Comparison of ENCODE assay signal across 12 mouse cellular contexts in the genomic region with DNA sequence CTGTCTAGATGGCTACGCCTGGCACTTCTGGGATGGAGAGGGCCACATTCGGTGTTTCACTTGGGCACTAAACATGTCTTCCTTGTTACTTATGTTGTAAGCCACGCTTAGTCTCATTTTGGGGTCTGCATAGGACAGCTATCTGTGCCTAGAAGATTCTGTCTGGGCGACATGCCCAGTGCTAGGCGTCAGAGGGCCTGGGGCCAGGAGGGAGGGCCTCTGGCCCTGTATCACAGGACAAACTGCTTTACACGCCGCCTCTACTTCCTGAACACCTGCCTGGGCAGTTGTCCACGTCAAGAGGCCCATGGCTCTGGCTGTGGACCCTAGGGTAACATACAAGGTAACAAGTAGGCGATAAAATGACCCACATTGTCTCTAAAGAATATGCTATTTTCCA. TPM values are rescaled to one million over a fixed set of nuclear protein-coding genes. Genes with fewer than 3 reads are reported as not detected.
A peak's percentile ranks its signal among the peaks of the same experiment; 100 is the strongest.
DNase-seq lines count a peak whose midpoint lies in the region; ATAC-seq and TF ChIP-seq lines count a peak whose summit lies in the region.
"Had no signal": no experiment of that assay in that cellular context is flagged by ENCODE, and none has a peak within 500 bp of the region (broad histone marks: within the 10 kb centered on the region; RNA-seq: fewer than 3 reads in every experiment).

No protein-coding gene starts in this region.

- no peaks in the 10 kb centered on the region for H3K36me3 ChIP-seq in heart, embryonic 12.5 days
- 0 out of 2 replicates have a peak, but pooled peaks cover 3% of the 10 kb centered on the region for H3K36me3 ChIP-seq in lung, embryonic 14.5 days (ENCODE audit: insufficient read depth)
- H3K36me3 ChIP-seq in lung, embryonic 15.5 days = no peaks in the 10 kb centered on the region
- no peaks in the 10 kb centered on the region for H3K36me3 ChIP-seq in stomach, embryonic 16.5 days (ENCODE audit: control insufficient read depth, insufficient read depth, low read length)
- H3K36me3 ChIP-seq: hindbrain, embryonic 15.5 days; liver, embryonic 13.5 days had no signal

- ATAC-seq in heart, embryonic 12.5 days (ENCODE audit: insufficient number of reproducible peaks, low FRiP score) = no peak
- ATAC-seq in lung, embryonic 14.5 days (ENCODE audit: insufficient read depth) = no peak
- peak; percentile 36; the same call in 1 of the 2 replicates for ATAC-seq in lung, embryonic 15.5 days (ENCODE audit: borderline replicate concordance, extremely low read depth, low FRiP score, low TSS enrichment)
- peak; percentile 38; the same call in 1 of the 2 replicates for ATAC-seq in stomach, embryonic 16.5 days (ENCODE audit: insufficient read depth, low FRiP score)

- no peaks in the 10 kb centered on the region for H3K9me3 ChIP-seq in heart, embryonic 12.5 days (replicated peaks)
- no peaks in the 10 kb centered on the region for H3K9me3 ChIP-seq in lung, embryonic 14.5 days (ENCODE audit: low read depth, low read length)
- no peaks in the 10 kb centered on the region for H3K9me3 ChIP-seq in lung, embryonic 15.5 days
- H3K9me3 ChIP-seq in stomach, embryonic 16.5 days (replicated peaks; ENCODE audit: control insufficient read depth, low read length) = no peaks in the 10 kb centered on the region
- H3K9me3 ChIP-seq: hindbrain, embryonic 15.5 days; liver, embryonic 13.5 days had no signal

- H3K4me3 ChIP-seq in heart, embryonic 12.5 days = no peak overlapping the region
- H3K4me3 ChIP-seq in lung, embryonic 14.5 days (ENCODE audit: low read depth, low read length) = no peak overlapping the region
- H3K4me3 ChIP-seq in lung, adult 2 months (replicated peaks; ENCODE audit: extremely low read depth, low read depth, low read length) = no peak overlapping the region
- no peak overlapping the region for H3K4me3 ChIP-seq in lung, embryonic 15.5 days
- no peak overlapping the region for H3K4me3 ChIP-seq in stomach, embryonic 16.5 days (replicated peaks; ENCODE audit: low read length)
- H3K4me3 ChIP-seq: hindbrain, embryonic 15.5 days; liver, embryonic 13.5 days had no signal

- H3K4me1 ChIP-seq in heart, embryonic 12.5 days (replicated peaks) = peaks cover 19% of the 10 kb centered on the region
- H3K4me1 ChIP-seq in lung, embryonic 14.5 days (ENCODE audit: insufficient read depth) = peaks cover 8% of the 10 kb centered on the region; the same call in 1 of the 2 replicates
- H3K4me1 ChIP-seq in lung, adult 2 months (ENCODE audit: control insufficient read depth, insufficient read depth, low read length) = peaks cover 7% of the 10 kb centered on the region
- peaks cover 38% of the 10 kb centered on the region for H3K4me1 ChIP-seq in lung, embryonic 15.5 days
- H3K4me1 ChIP-seq in stomach, embryonic 16.5 days (ENCODE audit: control insufficient read depth, insufficient read depth, low read length) = peaks cover 22% of the 10 kb centered on the region

- H3K9ac ChIP-seq in heart, embryonic 12.5 days = no peak overlapping the region
- H3K9ac ChIP-seq in lung, embryonic 14.5 days = no peak overlapping the region
- H3K9ac ChIP-seq in lung, embryonic 15.5 days = no peak overlapping the region
- H3K9ac ChIP-seq in stomach, embryonic 16.5 days (ENCODE audit: low read length) = no peak overlapping the region
- H3K9ac ChIP-seq: hindbrain, embryonic 15.5 days; liver, embryonic 13.5 days had no signal

- peaks cover 76% of the 10 kb centered on the region for H3K27me3 ChIP-seq in heart, embryonic 12.5 days (replicated peaks)
- H3K27me3 ChIP-seq in lung, embryonic 14.5 days (ENCODE audit: insufficient read depth, low read length) = no peaks in the 10 kb centered on the region
- no peaks in the 10 kb centered on the region for H3K27me3 ChIP-seq in lung, embryonic 15.5 days
- no peaks in the 10 kb centered on the region for H3K27me3 ChIP-seq in stomach, embryonic 16.5 days (ENCODE audit: control insufficient read depth, insufficient read depth, low read length)
- H3K27me3 ChIP-seq: hindbrain, embryonic 15.5 days; liver, embryonic 13.5 days had no signal

- peak; percentile 95 for DNase-seq in heart, adult 11 months
- peak; percentile 78 for DNase-seq in lung, embryonic 14.5 days
- DNase-seq in lung, adult 2 months = no peak
- DNase-seq in spleen, postnatal 4 days (ENCODE audit: low spot score in 2 of 2) = no peak
- no peak for DNase-seq in adrenal gland, postnatal 10 days
- DNase-seq: adrenal gland, postnatal 36 days; kidney, adult 2 months; liver, embryonic 13.5 days had no signal

- TF ChIP-seq POLR2A in lung, adult 2 months (IDR thresholded peaks at IDR 0.05; ENCODE audit: borderline replicate concordance, extremely low read depth, low read depth, low read length) = no peak

- 69% methylated on average over 9 of the region's 9 CpGs for WGBS in heart, embryonic 12.5 days
- WGBS in lung, embryonic 14.5 days = 57% methylated on average over 9 of the region's 9 CpGs
- WGBS in lung, adult 2 months = 43% methylated on average over 9 of the region's 9 CpGs
- WGBS in lung, embryonic 15.5 days = 41% methylated on average over 9 of the region's 9 CpGs
- 58% methylated on average over 9 of the region's 9 CpGs for WGBS in stomach, embryonic 16.5 days

- no peak overlapping the region for H3K4me2 ChIP-seq in heart, embryonic 12.5 days
- no peak overlapping the region for H3K4me2 ChIP-seq in lung, embryonic 14.5 days
- no peak overlapping the region for H3K4me2 ChIP-seq in lung, embryonic 15.5 days
- no peak overlapping the region for H3K4me2 ChIP-seq in stomach, embryonic 16.5 days (ENCODE audit: low read depth, low read length)
- H3K4me2 ChIP-seq: hindbrain, embryonic 15.5 days; liver, embryonic 13.5 days had no signal

- no peak for TF ChIP-seq CTCF in lung, embryonic 14.5 days (IDR thresholded peaks at IDR 0.05; ENCODE audit: low read depth)
- no peak for TF ChIP-seq CTCF in lung, adult 2 months (IDR thresholded peaks at IDR 0.05; ENCODE audit: insufficient read depth, low read length)

- no peak overlapping the region for H3K27ac ChIP-seq in heart, embryonic 12.5 days (ENCODE audit: poor library complexity, severe bottlenecking)
- H3K27ac ChIP-seq in lung, embryonic 14.5 days (ENCODE audit: low read depth) = no peak overlapping the region
- peak overlapping the region; percentile 27; the same call in 1 of the 2 replicates for H3K27ac ChIP-seq in lung, embryonic 15.5 days
- H3K27ac ChIP-seq in stomach, embryonic 16.5 days (ENCODE audit: low read length) = peak overlapping the region; percentile 2; the same call in 1 of the 2 replicates
- H3K27ac ChIP-seq: hindbrain, embryonic 15.5 days; liver, embryonic 13.5 days had no signal

RNA-seq across cellular contexts. Expression of a gene that starts 5.0 kb away (rescaled TPM):
- polyA plus RNA-seq in heart, embryonic 12.5 days (2016; fragmentation: Nextera tagmentation; extraction: Ambion mirVana) = 0.79 and 0.96 TPM in 2 replicates
- polyA plus RNA-seq in lung, embryonic 14.5 days (2014; fragmentation: Nextera tagmentation; extraction: Ambion mirVana) = 5.5 and 5.9 TPM in 2 replicates
- 2.7 and 3.3 TPM in 2 replicates for polyA plus RNA-seq in lung, adult 2 months (2012; rRNA removed)
- 6.1 and 6.6 TPM in 2 replicates for polyA plus RNA-seq in lung, embryonic 15.5 days (2015; fragmentation: Nextera tagmentation; extraction: Ambion mirVana)
- polyA plus RNA-seq in stomach, embryonic 16.5 days (2015; fragmentation: Nextera tagmentation; extraction: Ambion mirVana) = 2.9 and 3.6 TPM in 2 replicates
- total RNA-seq in adrenal gland, postnatal 10 days (2021) = 1 to 10 TPM; 4.1 to 5.6 TPM

RNA-seq across cellular contexts. Expression of a gene that starts 22.9 kb away (rescaled TPM):
- 0.10 and 0.36 TPM in 2 replicates for polyA plus RNA-seq in heart, embryonic 12.5 days (2016; fragmentation: Nextera tagmentation; extraction: Ambion mirVana)
- 1.1 TPM in 2 replicates for polyA plus RNA-seq in lung, embryonic 14.5 days (2014; fragmentation: Nextera tagmentation; extraction: Ambion mirVana)
- polyA plus RNA-seq in lung, adult 2 months (2012; rRNA removed) = 7.2 and 9.0 TPM in 2 replicates
- 0.86 and 1.0 TPM in 2 replicates for polyA plus RNA-seq in lung, embryonic 15.5 days (2015; fragmentation: Nextera tagmentation; extraction: Ambion mirVana)
- 0.80 and 1.2 TPM in 2 replicates for polyA plus RNA-seq in stomach, embryonic 16.5 days (2015; fragmentation: Nextera tagmentation; extraction: Ambion mirVana)
- total RNA-seq in adrenal gland, postnatal 10 days (2021) = under 1 TPM; 0.81 to 0.91 TPM

RNA-seq across cellular contexts. Expression of a gene that starts 32.3 kb away (rescaled TPM):
- 21.3 and 21.6 TPM in 2 replicates for polyA plus RNA-seq in heart, embryonic 12.5 days (2016; fragmentation: Nextera tagmentation; extraction: Ambion mirVana)
- polyA plus RNA-seq in lung, embryonic 14.5 days (2014; fragmentation: Nextera tagmentation; extraction: Ambion mirVana) = 39.4 and 44.4 TPM in 2 replicates
- polyA plus RNA-seq in lung, adult 2 months (2012; rRNA removed) = 12.2 and 14.0 TPM in 2 replicates
- polyA plus RNA-seq in lung, embryonic 15.5 days (2015; fragmentation: Nextera tagmentation; extraction: Ambion mirVana) = 40.0 and 41.8 TPM in 2 replicates
- 35.2 and 35.7 TPM in 2 replicates for polyA plus RNA-seq in stomach, embryonic 16.5 days (2015; fragmentation: Nextera tagmentation; extraction: Ambion mirVana)
- total RNA-seq in adrenal gland, postnatal 10 days (2021) = 10 to 100 TPM; 10.6 to 12.9 TPM

RNA-seq across cellular contexts. Expression of a gene that starts 50.5 kb away (rescaled TPM):
- 8.2 and 8.5 TPM in 2 replicates for polyA plus RNA-seq in heart, embryonic 12.5 days (2016; fragmentation: Nextera tagmentation; extraction: Ambion mirVana)
- 3.5 and 4.3 TPM in 2 replicates for polyA plus RNA-seq in lung, embryonic 14.5 days (2014; fragmentation: Nextera tagmentation; extraction: Ambion mirVana)
- 75.7 and 93.4 TPM in 2 replicates for polyA plus RNA-seq in lung, adult 2 months (2012; rRNA removed)
- 5.2 and 6.3 TPM in 2 replicates for polyA plus RNA-seq in lung, embryonic 15.5 days (2015; fragmentation: Nextera tagmentation; extraction: Ambion mirVana)
- polyA plus RNA-seq in stomach, embryonic 16.5 days (2015; fragmentation: Nextera tagmentation; extraction: Ambion mirVana) = 3.1 and 4.2 TPM in 2 replicates
- total RNA-seq in adrenal gland, postnatal 10 days (2021) = 10 to 100 TPM; 12.0 to 13.2 TPM

RNA-seq across cellular contexts. Expression of a gene that starts 56.4 kb away (rescaled TPM):
- polyA plus RNA-seq in heart, embryonic 12.5 days (2016; fragmentation: Nextera tagmentation; extraction: Ambion mirVana) = 11.2 and 12.7 TPM in 2 replicates
- 5.3 and 6.0 TPM in 2 replicates for polyA plus RNA-seq in lung, embryonic 14.5 days (2014; fragmentation: Nextera tagmentation; extraction: Ambion mirVana)
- polyA plus RNA-seq in lung, adult 2 months (2012; rRNA removed) = 15.1 and 19.6 TPM in 2 replicates
- polyA plus RNA-seq in lung, embryonic 15.5 days (2015; fragmentation: Nextera tagmentation; extraction: Ambion mirVana) = 7.7 and 9.5 TPM in 2 replicates
- polyA plus RNA-seq in stomach, embryonic 16.5 days (2015; fragmentation: Nextera tagmentation; extraction: Ambion mirVana) = 7.1 and 8.2 TPM in 2 replicates
- 10 to 100 TPM; 23.2 to 26.3 TPM for total RNA-seq in adrenal gland, postnatal 10 days (2021)

Comparison
In these comparisons a context has a peak if more than half of its experiments do, and no peak if none do; other contexts are left out.
1. DNase-seq: peak in heart, adult 11 months (single experiment) and lung, embryonic 14.5 days (single experiment); none in lung, adult 2 months (single experiment), spleen, postnatal 4 days (0 of 2) and adrenal gland, postnatal 10 days (single experiment).
2. ATAC-seq: peak in lung, embryonic 15.5 days (single experiment) and stomach, embryonic 16.5 days (single experiment); none in heart, embryonic 12.5 days (single experiment) and lung, embryonic 14.5 days (single experiment).
3. H3K27ac ChIP-seq: peak in lung, embryonic 15.5 days (single experiment) and stomach, embryonic 16.5 days (single experiment); none in heart, embryonic 12.5 days (single experiment) and lung, embryonic 14.5 days (single experiment).